Mouse (Mus musculus): ENCODE measurements around the gene Nlrp6. TPM values are rescaled to one million over a fixed set of nuclear protein-coding genes. Genes with fewer than 3 reads are reported as not detected.
A peak's percentile ranks its signal among the peaks of the same experiment; 100 is the strongest.

The Nlrp6 gene
- total and polyA plus RNA-seq, 3 experiments, result 0.04 to 0.07 TPM; not detected in 1

DNA sequence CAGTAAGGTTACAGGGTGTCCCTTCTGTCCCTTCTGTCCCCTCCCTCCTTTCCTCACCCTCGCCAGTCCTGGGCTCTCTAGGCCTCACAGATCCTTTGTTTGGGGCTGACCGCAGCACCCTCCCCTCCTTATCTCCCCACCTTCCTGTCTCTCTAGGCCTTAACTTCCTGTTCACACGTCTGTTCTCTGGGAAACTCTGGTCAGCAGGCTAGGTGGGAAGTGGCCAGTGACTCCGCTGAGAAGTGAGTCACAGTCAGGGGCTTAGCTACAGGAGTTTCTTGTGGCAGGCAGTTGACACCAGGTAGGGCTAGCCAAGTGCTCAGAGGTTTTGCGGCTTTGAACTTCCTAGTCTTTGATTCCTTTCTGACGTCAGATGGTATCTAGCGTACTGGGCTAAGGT, 26.3 kb downstream of the Nlrp6 start:
- TF ChIP-seq POLR2A (IDR thresholded peaks at IDR 0.05; ENCODE audit: insufficient read depth, low read depth, low read length), result peak; percentile 52; the same call in 1 of the 2 replicates
- TF ChIP-seq EP300 (IDR thresholded peaks at IDR 0.05; ENCODE audit: insufficient read depth, low read depth, low read length), result peak; percentile 84
- TF ChIP-seq CTCF (IDR thresholded peaks at IDR 0.05), result no peak
- Histone ChIP-seq H3K9ac (ENCODE audit: low read depth, low read length) (0 out of 2 replicates have a peak overlapping the region, but pooled peaks have one; percentile 11), H3K79me2 (replicated peaks; ENCODE audit: control insufficient read depth, insufficient read depth, low read length) (0 out of 2 replicates have a peak, but pooled peaks cover 2% of the 10 kb centered on the region), H3K4me3 (no peak overlapping the region), H3K36me3 (ENCODE audit: control insufficient read depth, insufficient read depth, low read length) (no peaks in the 10 kb centered on the region; the same call in 1 of the 2 replicates), H3K27me3 (ENCODE audit: control insufficient read depth, insufficient read depth, low read length) (no peaks in the 10 kb centered on the region), H3K27ac (peak overlapping the region; percentile 73), H3K4me1 (ENCODE audit: control insufficient read depth, insufficient read depth, low read length) (peaks cover 50% of the 10 kb centered on the region)
- peak; percentile 39 to 57 for DNase-seq
- WGBS, result 40% methylated on average over 7 of the region's 7 CpGs
- intact Hi-C loops (cut with DNase I), result no loop called here

DNA sequence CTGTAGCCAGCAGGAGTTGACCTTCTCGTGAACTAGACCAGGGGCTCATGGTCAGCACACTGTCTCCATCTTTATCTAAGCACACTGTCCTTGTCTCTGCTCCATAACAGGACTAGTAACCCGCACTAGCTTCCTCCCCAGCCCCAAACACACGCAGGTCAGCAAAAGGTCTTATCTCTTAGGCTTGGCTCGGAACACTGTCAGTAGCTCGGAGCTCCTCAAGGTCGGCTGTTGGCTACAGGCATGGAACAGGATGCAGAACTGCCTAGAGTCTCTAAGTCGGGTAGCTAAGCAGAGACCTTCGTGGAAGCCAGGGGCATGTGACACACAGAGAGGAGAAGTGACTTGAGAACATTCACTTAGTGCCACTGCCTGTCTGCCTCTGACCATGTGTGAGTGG, 27.5 kb downstream of the Nlrp6 start:
- intact Hi-C loops (cut with DNase I), result no loop called here
- Histone ChIP-seq H3K9ac (ENCODE audit: low read depth, low read length) (no peak overlapping the region), H3K4me1 (ENCODE audit: control insufficient read depth, insufficient read depth, low read length) (peaks cover 49% of the 10 kb centered on the region), H3K27me3 (ENCODE audit: control insufficient read depth, insufficient read depth, low read length) (no peaks in the 10 kb centered on the region), H3K36me3 (ENCODE audit: control insufficient read depth, insufficient read depth, low read length) (no peaks in the 10 kb centered on the region; the same call in 1 of the 2 replicates), H3K27ac (peak overlapping the region; percentile 73), H3K79me2 (replicated peaks; ENCODE audit: control insufficient read depth, insufficient read depth, low read length) (0 out of 2 replicates have a peak, but pooled peaks cover 2% of the 10 kb centered on the region), H3K4me3 (no peak overlapping the region)
- peak in 1 of 2 experiments; percentile 32 for DNase-seq
- no peak for TF ChIP-seq POLR2A (IDR thresholded peaks at IDR 0.05; ENCODE audit: insufficient read depth, low read depth, low read length)
- no peak for TF ChIP-seq EP300 (IDR thresholded peaks at IDR 0.05; ENCODE audit: insufficient read depth, low read depth, low read length)
- no peak for TF ChIP-seq CTCF (IDR thresholded peaks at IDR 0.05)
- 21% methylated on average over 8 of the region's 8 CpGs for WGBS

DNA sequence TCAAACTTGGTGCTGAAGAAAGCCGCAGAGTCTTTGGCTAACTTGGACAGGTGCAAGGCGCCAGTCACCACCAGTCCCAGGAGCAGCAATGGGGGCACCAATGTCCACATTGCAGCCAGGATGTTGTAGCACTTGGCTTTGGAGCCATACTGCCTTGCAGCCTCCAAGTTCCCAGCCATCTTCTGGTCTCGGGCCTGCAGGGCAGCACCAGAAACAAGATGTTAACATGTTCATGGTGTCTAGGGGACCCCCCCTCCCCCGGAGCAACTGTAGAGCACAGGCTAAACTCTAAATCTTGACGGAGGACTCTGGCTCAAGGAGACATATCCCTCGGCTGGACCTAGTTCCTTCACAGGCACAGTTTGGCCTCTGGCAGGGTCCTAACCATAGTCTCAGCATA, 28.6 kb downstream of the Nlrp6 start:
- DNase-seq, result no peak
- intact Hi-C loops (cut with DNase I), result no loop called here
- H3K36me3 ChIP-seq (ENCODE audit: control insufficient read depth, insufficient read depth, low read length), result no peaks in the 10 kb centered on the region; the same call in 1 of the 2 replicates
- no peaks in the 10 kb centered on the region for H3K27me3 ChIP-seq (ENCODE audit: control insufficient read depth, insufficient read depth, low read length)
- peaks cover 50% of the 10 kb centered on the region for H3K4me1 ChIP-seq (ENCODE audit: control insufficient read depth, insufficient read depth, low read length)
- 89% methylated on average over 6 of the region's 6 CpGs for WGBS
- 0 out of 2 replicates have a peak, but pooled peaks cover 2% of the 10 kb centered on the region for H3K79me2 ChIP-seq (replicated peaks; ENCODE audit: control insufficient read depth, insufficient read depth, low read length)
- H3K4me3 ChIP-seq, result no peak overlapping the region
- H3K9ac ChIP-seq (ENCODE audit: low read depth, low read length), result no peak overlapping the region
- H3K27ac ChIP-seq, result peak overlapping the region; percentile 11
- TF ChIP-seq EP300 (IDR thresholded peaks at IDR 0.05; ENCODE audit: insufficient read depth, low read depth, low read length), result no peak
- no peak for TF ChIP-seq POLR2A (IDR thresholded peaks at IDR 0.05; ENCODE audit: insufficient read depth, low read depth, low read length)
- no peak for TF ChIP-seq CTCF (IDR thresholded peaks at IDR 0.05)

DNA sequence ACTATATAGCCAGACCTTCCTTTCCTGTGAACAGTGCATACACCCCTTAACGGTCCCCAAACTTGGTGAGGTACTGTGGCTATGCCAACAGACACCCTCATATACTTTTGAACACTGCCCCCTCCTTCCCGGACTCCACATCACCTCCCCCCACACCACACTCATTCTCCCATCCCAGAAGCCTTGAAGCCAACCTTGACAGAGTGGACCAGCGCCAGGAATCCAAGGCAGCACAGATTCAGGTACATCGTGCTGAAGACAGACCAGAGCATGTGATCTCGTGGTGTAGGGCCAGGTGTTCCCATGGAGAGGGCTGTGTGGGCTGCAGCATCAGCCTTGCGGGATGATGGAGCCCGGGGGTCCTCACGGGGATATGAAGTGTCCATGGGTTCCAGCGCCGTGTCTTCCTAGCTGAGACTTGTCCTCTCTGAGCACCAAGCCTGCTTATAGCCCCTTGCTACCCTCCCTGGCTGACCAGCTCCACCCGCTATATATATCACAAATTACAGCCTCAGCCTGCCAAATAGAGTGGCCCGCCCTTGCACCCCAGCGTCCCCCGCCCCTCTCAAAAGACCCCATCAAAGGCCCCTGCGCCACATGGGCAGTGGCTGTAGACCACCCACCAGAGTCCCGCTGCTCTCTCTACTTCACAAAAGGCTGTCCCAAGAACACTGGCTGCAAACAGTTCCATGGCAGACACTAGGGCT, 29.3 kb downstream of the Nlrp6 start, which contains the start of gene Ifitm5:
TSS of gene Ifitm5 (minus strand) at position 468 of the 707 bp plus-strand sequence.
- Histone ChIP-seq H3K4me3 (peak within 1 kb of the TSS; percentile 38; the same call in 1 of the 2 replicates), H3K36me3 (ENCODE audit: control insufficient read depth, insufficient read depth, low read length) (no peaks in the 10 kb centered on the region; the same call in 1 of the 2 replicates), H3K9ac (ENCODE audit: low read depth, low read length) (peak within 1 kb of the TSS; percentile 56), H3K27ac (peak within 1 kb of the TSS; percentile 87), H3K27me3 (ENCODE audit: control insufficient read depth, insufficient read depth, low read length) (no peaks in the 10 kb centered on the region), H3K4me1 (ENCODE audit: control insufficient read depth, insufficient read depth, low read length) (peaks cover 50% of the 10 kb centered on the region), H3K79me2 (replicated peaks; ENCODE audit: control insufficient read depth, insufficient read depth, low read length) (0 out of 2 replicates have a peak, but pooled peaks cover 2% of the 10 kb centered on the region)
- TF ChIP-seq POLR2A (IDR thresholded peaks at IDR 0.05; ENCODE audit: insufficient read depth, low read depth, low read length), result no peak
- TF ChIP-seq EP300 (IDR thresholded peaks at IDR 0.05; ENCODE audit: insufficient read depth, low read depth, low read length), result no peak
- no peak for TF ChIP-seq CTCF (IDR thresholded peaks at IDR 0.05)
- intact Hi-C loops (cut with DNase I), result no loop called here
- DNase-seq, result no peak
- 83% methylated on average over 16 of the region's 16 CpGs for WGBS

DNA sequence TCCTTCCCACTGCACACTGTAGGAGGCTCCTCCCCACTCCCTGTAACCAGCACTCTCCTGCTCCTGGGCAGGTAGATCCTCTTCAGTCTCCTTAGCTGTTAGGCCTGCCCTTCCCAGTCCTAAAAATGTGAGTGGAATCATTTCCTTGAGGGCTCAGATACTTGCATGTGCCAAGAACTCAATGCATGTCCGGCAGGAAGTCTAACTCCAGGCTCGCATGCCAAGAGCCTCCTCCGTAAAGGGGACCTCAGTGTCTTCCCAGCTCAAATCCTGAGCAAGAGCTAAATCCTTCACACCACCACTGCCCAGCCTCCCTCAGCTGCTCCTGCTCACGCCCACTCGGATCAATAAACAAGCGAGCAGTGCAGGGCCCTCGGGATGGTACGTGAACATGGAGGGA, 30.3 kb downstream of the Nlrp6 start:
- peak; percentile 58; the same call in 1 of the 2 replicates for TF ChIP-seq POLR2A (IDR thresholded peaks at IDR 0.05; ENCODE audit: insufficient read depth, low read depth, low read length)
- TF ChIP-seq EP300 (IDR thresholded peaks at IDR 0.05; ENCODE audit: insufficient read depth, low read depth, low read length), result peak; percentile 74
- no peak for TF ChIP-seq CTCF (IDR thresholded peaks at IDR 0.05)
- 0 out of 2 replicates have a peak, but pooled peaks cover 2% of the 10 kb centered on the region for H3K79me2 ChIP-seq (replicated peaks; ENCODE audit: control insufficient read depth, insufficient read depth, low read length)
- peak overlapping the region; percentile 38; the same call in 1 of the 2 replicates for H3K4me3 ChIP-seq
- peak overlapping the region; percentile 56 for H3K9ac ChIP-seq (ENCODE audit: low read depth, low read length)
- H3K4me1 ChIP-seq (ENCODE audit: control insufficient read depth, insufficient read depth, low read length), result peaks cover 50% of the 10 kb centered on the region
- H3K27ac ChIP-seq, result peak overlapping the region; percentile 87
- H3K36me3 ChIP-seq (ENCODE audit: control insufficient read depth, insufficient read depth, low read length), result no peaks in the 10 kb centered on the region; the same call in 1 of the 2 replicates
- intact Hi-C loops (cut with DNase I), result no loop called here
- no peaks in the 10 kb centered on the region for H3K27me3 ChIP-seq (ENCODE audit: control insufficient read depth, insufficient read depth, low read length)
- DNase-seq, result peak; percentile 55 to 71
- WGBS, result 35% methylated on average over 8 of the region's 8 CpGs

All from heart, adult 2 months (tissue).